ENCODE assay signal across 11 mouse cellular contexts in the genomic region with DNA sequence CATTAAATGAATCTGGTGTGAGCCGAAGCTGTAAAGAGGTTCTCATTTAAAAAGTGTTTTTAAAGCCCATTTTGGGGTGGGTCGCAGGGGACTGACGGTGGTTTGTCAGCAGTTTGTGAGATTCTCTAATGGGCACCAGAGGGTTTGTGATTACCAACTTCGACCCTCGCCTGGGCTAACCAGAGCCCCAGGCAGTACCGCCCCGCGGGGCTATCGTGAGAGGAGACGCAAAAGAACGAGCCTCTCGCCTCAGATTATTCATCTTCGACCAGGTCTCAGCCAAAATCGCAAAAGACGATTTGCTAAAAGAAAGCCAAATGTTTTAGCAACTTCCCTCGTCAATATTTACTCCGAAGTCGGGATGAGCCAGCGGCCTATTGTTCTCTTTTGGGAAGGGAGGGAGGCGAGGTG. TPM values are rescaled to one million over a fixed set of nuclear protein-coding genes. Genes with fewer than 3 reads are reported as not detected.
A peak's percentile ranks its signal among the peaks of the same experiment; 100 is the strongest.
DNase-seq lines count a peak whose midpoint lies in the region; ATAC-seq and TF ChIP-seq lines count a peak whose summit lies in the region.
"Had no signal": no experiment of that assay in that cellular context is flagged by ENCODE, and none has a peak within 500 bp of the region (broad histone marks: within the 10 kb centered on the region; RNA-seq: fewer than 3 reads in every experiment).

No protein-coding gene starts in this region.

- WGBS in hindbrain, embryonic 13.5 days, result under 1% methylated on average over 20 of the region's 20 CpGs
- WGBS in midbrain, embryonic 16.5 days, result 1% methylated on average over 20 of the region's 20 CpGs
- WGBS in lung, adult 2 months, result 7% methylated on average over 20 of the region's 20 CpGs

- peak; percentile 38 for DNase-seq in ZHBTc4 (ENCODE audit: low read depth, low spot score)
- DNase-seq in embryo, embryonic 11 days, result peak; percentile 67
- no peak for DNase-seq in lung, adult 2 months
- DNase-seq in thymus, postnatal 25 days, result no peak
- no peak for DNase-seq in right cerebral cortex, postnatal 4 days
- DNase-seq: gastrocnemius, adult 2 months; liver, embryonic 13.5 days had no signal

- TF ChIP-seq POLR2A in lung, adult 2 months (IDR thresholded peaks at IDR 0.05; ENCODE audit: borderline replicate concordance, extremely low read depth, low read depth, low read length), result no peak

- H3K27ac ChIP-seq in hindbrain, embryonic 13.5 days, result peak overlapping the region; percentile 96
- peak overlapping the region; percentile 91 for H3K27ac ChIP-seq in midbrain, embryonic 16.5 days (ENCODE audit: low read length)
- H3K27ac ChIP-seq: gastrocnemius, adult 2 months; liver, embryonic 13.5 days had no signal

- H3K36me3 ChIP-seq in hindbrain, embryonic 13.5 days, result no peaks in the 10 kb centered on the region; the same call in 1 of the 2 replicates
- H3K36me3 ChIP-seq in midbrain, embryonic 16.5 days (ENCODE audit: control insufficient read depth, insufficient read depth, low read length), result no peaks in the 10 kb centered on the region
- H3K36me3 ChIP-seq: liver, embryonic 13.5 days had no signal

- H3K27me3 ChIP-seq in hindbrain, embryonic 13.5 days, result peaks cover 68% of the 10 kb centered on the region
- H3K27me3 ChIP-seq in midbrain, embryonic 16.5 days (ENCODE audit: control insufficient read depth, insufficient read depth, low read depth, low read length), result peaks cover 18% of the 10 kb centered on the region

- H3K9ac ChIP-seq in hindbrain, embryonic 13.5 days, result peak overlapping the region; percentile 87
- H3K9ac ChIP-seq in midbrain, embryonic 16.5 days (ENCODE audit: low read depth, low read length), result peak overlapping the region; percentile 76
- H3K9ac ChIP-seq: liver, embryonic 13.5 days had no signal

- TF ChIP-seq CTCF in lung, adult 2 months (IDR thresholded peaks at IDR 0.05; ENCODE audit: insufficient read depth, low read length), result no peak

- peaks cover 32% of the 10 kb centered on the region for H3K4me1 ChIP-seq in hindbrain, embryonic 13.5 days (replicated peaks)
- peaks cover 9% of the 10 kb centered on the region; the same call in 1 of the 2 replicates for H3K4me1 ChIP-seq in midbrain, embryonic 16.5 days (ENCODE audit: control insufficient read depth, insufficient read depth, low read length)
- peaks cover 4% of the 10 kb centered on the region; the same call in 1 of the 2 replicates for H3K4me1 ChIP-seq in lung, adult 2 months (ENCODE audit: control insufficient read depth, insufficient read depth, low read length)

- H3K9me3 ChIP-seq in hindbrain, embryonic 13.5 days, result no peaks in the 10 kb centered on the region
- H3K9me3 ChIP-seq in midbrain, embryonic 16.5 days (replicated peaks; ENCODE audit: control insufficient read depth, low read length, poor library complexity, severe bottlenecking), result no peaks in the 10 kb centered on the region
- H3K9me3 ChIP-seq: liver, embryonic 13.5 days had no signal

- H3K4me3 ChIP-seq in hindbrain, embryonic 13.5 days, result peak overlapping the region; percentile 58
- peak overlapping the region; percentile 53 for H3K4me3 ChIP-seq in midbrain, embryonic 16.5 days (ENCODE audit: low read depth, low read length)
- no peak overlapping the region for H3K4me3 ChIP-seq in lung, adult 2 months (replicated peaks; ENCODE audit: extremely low read depth, low read depth, low read length)
- H3K4me3 ChIP-seq: gastrocnemius, adult 2 months; liver, embryonic 13.5 days had no signal

- H3K4me2 ChIP-seq in hindbrain, embryonic 13.5 days, result peak overlapping the region; percentile 56
- H3K4me2 ChIP-seq in midbrain, embryonic 16.5 days (ENCODE audit: low read length), result peak overlapping the region; percentile 50
- H3K4me2 ChIP-seq: liver, embryonic 13.5 days had no signal

- no peak for ATAC-seq in hindbrain, embryonic 13.5 days (ENCODE audit: low FRiP score)
- ATAC-seq in midbrain, embryonic 16.5 days, result no peak
- ATAC-seq: intestine, embryonic 16.5 days had no signal

RNA-seq across cellular contexts. Expression of gene Zic2, which starts 2.0 kb away (rescaled TPM):
- polyA plus RNA-seq in hindbrain, embryonic 13.5 days (2015; fragmentation: Nextera tagmentation; extraction: Ambion mirVana), result 9.3 and 13.7 TPM in 2 replicates
- polyA plus RNA-seq in midbrain, embryonic 16.5 days (2015; fragmentation: Nextera tagmentation; extraction: Ambion mirVana), result 6.3 and 15.2 TPM in 2 replicates
- polyA plus RNA-seq in lung, adult 2 months (2012; rRNA removed), result not detected in 2 replicates
- polyA plus RNA-seq: intestine, embryonic 16.5 days; liver, embryonic 13.5 days; stomach, embryonic 16.5 days had no signal

RNA-seq across cellular contexts. Expression of gene Zic5, which starts 11.8 kb away (rescaled TPM):
- 10.9 and 13.9 TPM in 2 replicates for polyA plus RNA-seq in hindbrain, embryonic 13.5 days (2015; fragmentation: Nextera tagmentation; extraction: Ambion mirVana)
- polyA plus RNA-seq in midbrain, embryonic 16.5 days (2015; fragmentation: Nextera tagmentation; extraction: Ambion mirVana), result 9.5 and 29.0 TPM in 2 replicates
- polyA plus RNA-seq in lung, adult 2 months (2012; rRNA removed), result 0.06 TPM in 1 of 2 replicates, not detected in the other
- polyA plus RNA-seq: intestine, embryonic 16.5 days; stomach, embryonic 16.5 days had no signal

RNA-seq across cellular contexts. Expression of gene Gm10837, which starts 13.1 kb away (rescaled TPM):
- polyA plus RNA-seq in hindbrain, embryonic 13.5 days (2015; fragmentation: Nextera tagmentation; extraction: Ambion mirVana), result 0.41 and 0.74 TPM in 2 replicates
- polyA plus RNA-seq in midbrain, embryonic 16.5 days (2015; fragmentation: Nextera tagmentation; extraction: Ambion mirVana), result 0.19 and 0.93 TPM in 2 replicates
- polyA plus RNA-seq in lung, adult 2 months (2012; rRNA removed), result not detected in 2 replicates
- polyA plus RNA-seq: intestine, embryonic 16.5 days; liver, embryonic 13.5 days; stomach, embryonic 16.5 days had no signal

RNA-seq across cellular contexts. Expression of gene Gm5089, which starts 26.4 kb away (rescaled TPM):
- 1.8 and 3.0 TPM in 2 replicates for polyA plus RNA-seq in hindbrain, embryonic 13.5 days (2015; fragmentation: Nextera tagmentation; extraction: Ambion mirVana)
- 0.82 and 1.4 TPM in 2 replicates for polyA plus RNA-seq in midbrain, embryonic 16.5 days (2015; fragmentation: Nextera tagmentation; extraction: Ambion mirVana)
- not detected in 2 replicates for polyA plus RNA-seq in lung, adult 2 months (2012; rRNA removed)
- polyA plus RNA-seq: intestine, embryonic 16.5 days; liver, embryonic 13.5 days; stomach, embryonic 16.5 days had no signal

RNA-seq across cellular contexts. Expression of gene Pcca, which starts 56.9 kb away (rescaled TPM):
- 26.7 and 29.7 TPM in 2 replicates for polyA plus RNA-seq in hindbrain, embryonic 13.5 days (2015; fragmentation: Nextera tagmentation; extraction: Ambion mirVana)
- 25.9 and 38.5 TPM in 2 replicates for polyA plus RNA-seq in midbrain, embryonic 16.5 days (2015; fragmentation: Nextera tagmentation; extraction: Ambion mirVana)
- 8.0 and 18.7 TPM in 2 replicates for polyA plus RNA-seq in lung, adult 2 months (2012; rRNA removed)

Comparison
In these comparisons a context has a peak if more than half of its experiments do, and no peak if none do; other contexts are left out.
1. DNase-seq: peak in ZHBTc4 (single experiment) and embryo, embryonic 11 days (single experiment); none in lung, adult 2 months (single experiment), thymus, postnatal 25 days (single experiment) and right cerebral cortex, postnatal 4 days (single experiment).